Mouse (Mus musculus): ENCODE results near the gene Sema3b.

- TF ChIP-seq CTCF (IDR thresholded peaks at IDR 0.05; ENCODE audit: borderline replicate concordance, insufficient read depth, low read length) = no peak
- TF ChIP-seq POLR2A (IDR thresholded peaks at IDR 0.05; ENCODE audit: low read depth, low read length) = no peak
Observed at GRCm38 (mm10) chr9:107625351-107626128, 16.5 kb upstream of the Sema3b start.
